ENCODE assay signal across 18 mouse cellular contexts in the genomic region with DNA sequence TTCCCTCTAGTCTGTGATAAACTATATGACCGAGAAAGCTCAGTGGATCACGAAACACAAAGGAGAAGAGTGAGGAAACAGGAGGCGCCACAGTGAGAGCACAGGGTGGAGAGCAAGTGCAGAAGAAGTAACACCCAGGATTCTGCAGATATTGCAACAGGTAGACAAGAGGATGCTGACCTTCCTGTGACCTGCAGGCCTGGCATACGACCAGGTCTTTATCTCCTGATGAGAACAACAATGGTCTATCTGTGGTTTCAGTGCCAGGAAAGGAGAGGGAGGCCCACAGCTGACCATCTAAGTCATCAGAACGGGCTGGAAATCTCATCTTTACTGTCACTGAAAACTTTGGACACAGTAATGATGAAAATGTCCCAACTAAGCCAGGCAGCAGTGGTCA.
"Had no signal": no experiment of that assay in that cellular context is flagged by ENCODE, and none has a peak within 500 bp of the region (broad histone marks: within the 10 kb centered on the region; RNA-seq: fewer than 3 reads in every experiment).

No protein-coding gene starts in this region.

- H3K9me3 ChIP-seq: midbrain, embryonic 12.5 days; neural tube, embryonic 13.5 days; neural tube, embryonic 15.5 days had no signal

- H3K4me1 ChIP-seq: midbrain, embryonic 10.5 days; midbrain, embryonic 12.5 days; neural tube, embryonic 13.5 days; neural tube, embryonic 15.5 days had no signal

- H3K4me3 ChIP-seq: midbrain, embryonic 10.5 days; midbrain, embryonic 12.5 days; myocyte; neural tube, embryonic 13.5 days; neural tube, embryonic 15.5 days had no signal

- ATAC-seq: midbrain, embryonic 16.5 days had no signal

- H3K9ac ChIP-seq: lung, embryonic 14.5 days; midbrain, embryonic 12.5 days; neural tube, embryonic 13.5 days; neural tube, embryonic 15.5 days had no signal

- H3K27me3 ChIP-seq: midbrain, embryonic 12.5 days; neural tube, embryonic 13.5 days; neural tube, embryonic 15.5 days had no signal

- H3K4me2 ChIP-seq: lung, embryonic 14.5 days; midbrain, embryonic 12.5 days; neural tube, embryonic 13.5 days; neural tube, embryonic 15.5 days had no signal

- DNase-seq: lung, embryonic 14.5 days; lung, postnatal 10 days; lung, postnatal 4 days; midbrain, embryonic 14.5 days; retina, postnatal 1 day; right cerebral cortex, adult 18-20 months; right cerebral cortex, postnatal 25 days; right cerebral cortex, postnatal 4 days; spleen, adult 18-20 months; thymus, adult 18-20 months; thymus, postnatal 14 days; thymus, postnatal 36 days had no signal

- H3K27ac ChIP-seq: midbrain, embryonic 10.5 days; midbrain, embryonic 12.5 days; neural tube, embryonic 13.5 days; neural tube, embryonic 15.5 days had no signal
